Mouse (Mus musculus) regulatory T cell (primary cell): ENCODE data around the gene Scgb1c1.

ENCODE experiments used
- in situ Hi-C: fragments of 300-600 bp; cut with MboI, MseI; formaldehyde crosslinking; loops from one replicate; pipeline ENCODE4 v1.15.1; 2025; ENCODE audit warnings: high pct_unique_total_duplicates

Gene Scgb1c1

DNA sequence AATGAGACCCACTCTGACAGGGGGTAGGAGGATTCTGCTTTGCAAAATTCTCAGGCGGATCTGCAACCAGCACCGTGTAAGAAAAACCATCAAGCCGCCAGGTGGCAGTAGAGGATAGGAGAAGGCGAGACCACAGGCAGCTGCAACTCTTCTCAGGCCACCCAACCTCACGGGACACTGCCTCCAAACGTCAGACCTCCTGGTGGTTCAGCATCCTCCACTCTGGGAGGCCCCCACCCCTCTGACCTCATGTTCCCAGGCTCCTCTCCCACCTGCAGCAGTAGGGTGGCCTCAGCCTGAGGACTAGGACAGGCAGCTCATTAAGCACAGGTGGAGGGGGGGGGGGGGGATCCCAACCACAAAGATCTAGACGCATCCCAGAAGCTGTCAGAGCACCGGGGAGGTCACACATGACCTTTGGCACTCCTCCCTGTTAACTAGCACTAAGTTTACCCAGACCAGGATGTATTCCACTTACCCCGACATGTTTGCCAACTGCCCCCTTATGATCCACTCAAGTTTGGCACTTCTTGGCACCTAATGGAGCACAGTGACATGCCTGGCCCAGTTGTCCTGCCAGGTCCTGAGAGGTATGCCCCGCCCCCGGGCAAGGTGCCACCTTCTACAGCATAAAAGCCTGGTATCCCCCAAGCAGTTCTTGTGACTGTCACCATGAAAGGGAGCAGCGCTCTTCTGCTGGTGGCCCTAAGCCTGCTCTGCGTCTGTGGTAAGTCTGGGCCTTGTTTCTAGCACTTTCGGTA is at the start of gene Scgb1c1:
TSS of gene Scgb1c1 (plus strand) at position 643 of the 761 bp plus-strand sequence.
- in situ Hi-C loops, result loop anchor here (5.0 kb wide), 2 partner anchors 57 to 202 kb away; partner anchors contain the start of gene Cox8b

DNA sequence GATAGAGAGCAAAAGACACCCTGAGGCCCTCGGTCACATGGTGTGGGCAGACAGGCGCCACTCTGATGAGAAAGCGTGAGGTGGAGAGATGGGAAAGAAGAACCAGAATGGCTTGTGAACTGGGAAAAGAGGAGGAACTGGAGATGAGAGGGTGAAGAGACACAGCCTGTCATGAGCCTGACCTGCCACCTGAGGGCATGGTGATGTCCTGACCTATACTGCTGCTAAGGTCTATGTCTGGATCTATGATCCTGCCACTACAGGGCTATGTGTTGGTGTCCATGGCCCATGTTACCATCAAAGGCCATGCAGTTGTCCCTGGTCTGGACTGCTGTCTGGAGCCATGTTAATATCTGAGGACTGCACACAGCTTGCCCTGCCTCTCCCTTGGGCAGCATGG is 47.7 kb upstream of the Scgb1c1 start:
- in situ Hi-C loops, result loop anchor here (10.0 kb wide), 1 partner anchor 613 kb away; no protein-coding TSS in a partner anchor

DNA sequence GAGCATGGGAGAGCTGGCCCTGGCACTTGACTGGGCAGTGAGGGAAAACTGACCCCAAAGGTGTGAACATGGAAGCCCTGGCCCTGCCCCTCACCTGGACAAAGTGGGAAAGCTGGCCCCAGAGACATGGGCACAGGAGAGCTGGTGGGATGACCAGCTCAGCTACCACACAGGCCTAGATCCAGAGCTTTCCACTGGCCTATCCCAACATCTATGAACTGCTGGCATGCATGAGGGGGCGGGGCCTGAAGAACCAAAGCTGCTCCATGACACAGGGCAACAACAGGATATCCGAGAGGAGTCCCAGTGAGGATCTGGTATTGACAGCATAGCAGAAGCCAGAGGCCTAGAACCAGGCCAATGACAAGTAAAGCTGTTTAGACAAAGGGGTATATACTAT is 47.1 kb upstream of the Scgb1c1 start:
- in situ Hi-C loops, result loop anchor here (10.0 kb wide), 1 partner anchor 613 kb away; no protein-coding TSS in a partner anchor

DNA sequence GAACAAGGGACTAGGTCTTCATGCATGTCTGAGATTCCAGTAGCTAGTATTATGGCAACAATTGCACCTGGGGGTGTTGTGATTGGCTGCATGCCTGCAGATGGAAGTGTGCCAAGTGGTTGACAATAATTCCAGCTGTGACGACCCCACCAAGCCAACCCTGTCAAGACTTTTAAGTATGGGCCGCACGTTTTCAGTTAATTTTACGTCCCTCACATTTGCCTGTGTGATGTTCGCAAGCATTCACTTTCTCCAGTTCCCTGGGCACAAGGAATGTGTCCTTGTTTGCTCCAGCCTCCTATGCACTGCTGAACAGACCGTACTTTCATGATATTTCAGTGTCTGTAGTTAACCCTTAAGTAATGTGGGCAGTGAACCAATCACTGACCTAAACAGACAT is 42.7 kb upstream of the Scgb1c1 start:
- in situ Hi-C loops, result no loop called here

DNA sequence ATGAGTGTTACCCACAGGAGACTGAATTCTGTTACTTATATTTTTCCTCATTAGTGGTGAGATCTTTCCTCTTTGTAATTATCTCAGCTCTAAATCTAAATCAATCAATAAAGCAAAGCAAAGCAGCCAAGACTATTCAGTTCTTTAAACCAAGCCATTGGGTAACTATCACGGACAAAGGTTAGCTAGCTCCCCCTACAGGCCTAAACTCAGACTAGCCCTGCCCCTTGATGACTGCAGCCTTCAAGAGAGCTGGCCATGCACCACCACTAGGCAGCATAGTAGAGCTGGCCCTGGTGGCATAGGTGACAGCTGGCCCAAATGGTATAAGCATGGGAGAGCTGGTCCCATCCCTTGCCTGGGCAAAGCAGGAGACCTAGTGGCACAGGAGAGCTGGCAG is 39.6 kb upstream of the Scgb1c1 start:
- in situ Hi-C loops, result no loop called here

DNA sequence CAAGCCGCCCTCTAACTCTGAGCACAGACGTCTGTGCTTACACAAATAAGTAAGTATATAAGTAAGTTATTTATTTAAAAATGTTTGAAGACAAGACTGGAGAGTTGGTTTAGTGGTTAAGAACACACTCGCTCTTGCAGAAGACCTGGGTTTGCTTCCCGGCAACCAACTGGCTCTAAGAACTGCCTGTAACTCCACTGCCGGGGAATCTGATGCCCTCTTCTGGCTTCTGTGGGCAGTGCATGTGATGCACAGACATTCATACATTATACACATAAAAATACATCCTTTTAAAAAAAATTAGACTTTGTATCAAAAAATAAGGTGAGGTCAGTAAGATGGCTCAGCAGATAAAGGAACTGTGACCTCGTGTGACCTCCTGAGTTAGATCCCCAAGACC is 34.9 kb upstream of the Scgb1c1 start:
- in situ Hi-C loops, result no loop called here

DNA sequence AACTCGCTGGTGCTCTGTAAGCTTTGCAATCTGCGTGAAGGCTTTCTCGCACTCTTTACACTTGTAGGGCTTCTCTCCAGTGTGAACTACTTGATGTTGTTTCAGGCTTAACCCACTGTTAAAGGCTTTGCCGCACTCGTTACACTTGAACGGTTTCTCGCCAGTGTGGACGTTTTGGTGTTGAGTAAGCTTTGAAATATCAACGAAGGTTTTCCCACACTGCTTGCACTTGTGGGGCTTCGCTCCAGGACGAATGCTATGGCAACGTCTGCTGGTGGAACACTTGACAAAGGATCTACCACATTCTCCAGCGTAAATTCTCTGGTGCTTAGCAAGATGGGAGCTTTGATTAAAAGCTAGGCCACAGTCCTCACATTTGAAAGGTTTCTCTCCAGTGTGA is 33.6 kb upstream of the Scgb1c1 start:
- in situ Hi-C loops, result no loop called here

DNA sequence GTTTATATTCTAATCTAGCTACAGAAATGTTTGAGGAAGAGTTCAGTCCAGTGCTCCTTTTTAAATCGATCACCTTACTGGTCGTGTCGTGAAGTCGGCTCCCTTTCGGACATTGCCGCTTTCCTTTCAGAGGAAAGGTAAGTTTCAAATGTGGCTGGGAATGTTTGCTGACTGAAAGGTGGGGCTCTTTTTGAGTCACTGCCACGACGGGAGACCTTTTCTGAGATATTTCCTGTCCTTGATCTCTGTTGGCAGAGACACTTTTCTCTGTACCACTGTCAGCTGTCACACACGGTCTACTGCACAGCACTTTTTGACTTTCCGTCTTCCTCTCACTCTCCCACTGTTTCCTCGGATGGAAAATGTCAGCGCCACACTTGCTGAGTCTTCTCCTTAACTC is 32.5 kb upstream of the Scgb1c1 start:
- in situ Hi-C loops, result no loop called here

DNA sequence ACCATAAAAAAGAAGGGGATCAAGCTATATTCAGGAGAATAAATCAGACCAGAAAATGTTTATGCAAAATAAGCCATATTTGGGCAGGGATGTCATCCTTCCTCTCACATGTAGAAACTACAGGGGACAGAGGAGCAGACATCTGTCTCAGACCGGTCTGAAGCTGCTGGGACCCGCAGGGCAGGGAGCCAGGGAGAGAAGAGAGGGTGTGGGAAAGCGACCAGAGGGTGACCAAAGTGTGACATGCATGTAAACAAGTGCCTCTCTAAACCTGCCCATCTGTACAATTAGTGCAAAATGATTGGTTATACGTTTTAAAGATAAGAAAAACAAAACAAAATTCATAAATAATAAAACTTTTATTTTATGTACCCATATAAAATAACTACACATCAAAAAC is 25.2 kb upstream of the Scgb1c1 start:
- in situ Hi-C loops, result no loop called here

DNA sequence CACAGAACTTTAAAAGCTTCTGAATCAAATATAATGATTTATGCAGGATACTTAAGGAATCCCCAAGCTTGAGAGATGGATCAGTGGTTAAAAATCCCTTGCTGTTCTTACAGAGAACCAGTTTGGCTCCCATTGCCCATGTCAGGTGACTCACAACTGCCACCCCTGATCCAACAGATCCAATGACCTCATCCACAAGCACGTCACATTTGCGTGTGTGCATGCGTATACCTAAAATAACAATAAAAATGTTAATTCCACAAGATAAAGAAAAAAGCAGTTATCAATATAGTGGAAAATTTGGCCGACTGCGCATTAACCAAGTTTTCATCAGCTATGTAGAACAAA is 24.1 kb upstream of the Scgb1c1 start:
- in situ Hi-C loops, result no loop called here

DNA sequence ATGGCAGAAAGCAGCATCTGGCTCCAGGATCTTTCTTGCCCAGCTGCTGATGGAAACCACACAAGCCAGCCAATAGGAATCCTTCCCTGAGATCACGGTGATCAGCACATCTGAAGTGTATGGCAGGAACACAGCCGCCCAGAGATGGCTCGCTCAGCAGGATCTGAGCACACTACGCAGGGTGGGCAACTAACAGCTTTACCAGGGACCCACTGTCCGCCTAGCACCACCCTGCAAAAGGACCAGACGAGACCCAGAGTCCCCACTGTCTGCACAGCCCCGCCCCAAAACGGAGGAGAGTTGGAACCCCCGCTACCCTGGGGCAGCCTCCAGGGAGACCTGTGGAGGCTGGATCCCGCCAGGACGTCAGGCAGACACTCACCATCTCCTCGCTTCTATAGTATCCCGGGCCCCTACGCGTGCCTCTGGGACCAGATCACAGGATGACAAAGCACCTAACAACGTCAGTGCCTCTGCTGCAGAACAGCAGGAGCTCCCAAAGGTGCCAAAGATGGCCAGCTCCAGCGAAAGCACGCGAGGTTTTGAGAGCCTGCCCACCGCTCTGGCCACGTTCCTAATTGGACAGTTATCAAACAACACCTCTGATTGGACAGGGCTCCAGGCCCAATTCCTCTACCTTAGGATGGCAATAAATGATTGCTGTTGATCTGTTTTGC is 23.6 kb upstream of the Scgb1c1 start, which contains the start of gene Zfp941:
TSS of gene Zfp941 (minus strand) at position 526 of the 677 bp plus-strand sequence.
- in situ Hi-C loops, result no loop called here

DNA sequence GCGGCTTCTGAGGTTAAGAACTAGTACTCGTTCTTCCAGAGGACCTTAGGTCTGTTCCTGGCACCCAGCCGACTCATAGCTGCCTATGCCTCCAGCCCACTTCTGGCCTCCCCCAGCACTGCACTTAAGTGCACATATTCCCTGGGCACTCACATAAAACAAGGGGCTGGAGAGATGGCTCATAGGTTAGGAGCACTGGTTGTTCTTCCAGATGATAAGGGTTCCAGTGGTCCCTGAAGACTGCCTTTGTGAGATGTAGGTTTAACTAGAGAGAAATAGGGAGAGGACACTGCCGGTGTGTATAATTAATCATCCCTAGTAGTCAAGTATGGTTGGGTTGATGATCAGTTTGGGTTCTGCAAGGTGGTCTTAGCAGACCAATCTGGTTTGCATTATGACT is 22.6 kb upstream of the Scgb1c1 start:
- in situ Hi-C loops, result no loop called here

DNA sequence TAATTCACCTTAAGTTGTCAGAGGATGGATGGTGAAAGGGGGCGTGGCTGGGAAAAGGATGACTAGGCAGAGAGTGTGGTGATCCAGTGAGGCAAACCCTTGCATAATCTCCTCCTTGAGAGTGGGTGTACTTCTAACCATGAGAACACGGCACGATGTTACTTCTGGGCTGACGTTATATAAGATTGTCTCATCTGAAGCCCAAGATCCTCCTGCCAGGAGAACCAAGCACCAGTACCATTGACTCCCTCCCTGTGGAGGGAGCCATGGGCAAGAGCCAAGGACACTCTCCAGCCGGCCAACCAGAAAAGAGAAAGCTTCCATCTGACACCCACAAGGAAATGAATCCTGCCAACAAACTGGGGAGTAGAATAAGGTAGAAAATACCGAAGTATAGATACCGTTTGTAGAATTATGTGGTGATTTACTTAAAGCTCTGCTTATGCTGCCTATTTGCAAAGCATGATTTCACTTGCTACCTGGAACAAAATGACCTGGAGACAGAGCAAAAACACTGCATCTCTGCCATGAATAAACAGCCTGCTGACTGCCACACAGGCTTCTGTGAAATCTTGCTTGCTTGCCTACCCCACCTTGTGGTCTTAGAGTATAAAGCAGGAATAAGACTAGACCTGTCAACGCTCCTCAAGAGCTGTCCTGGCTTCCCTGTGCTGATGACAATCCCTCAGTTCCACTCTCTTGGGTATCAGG is 17.0 kb upstream of the Scgb1c1 start:
- in situ Hi-C loops, result no loop called here

DNA sequence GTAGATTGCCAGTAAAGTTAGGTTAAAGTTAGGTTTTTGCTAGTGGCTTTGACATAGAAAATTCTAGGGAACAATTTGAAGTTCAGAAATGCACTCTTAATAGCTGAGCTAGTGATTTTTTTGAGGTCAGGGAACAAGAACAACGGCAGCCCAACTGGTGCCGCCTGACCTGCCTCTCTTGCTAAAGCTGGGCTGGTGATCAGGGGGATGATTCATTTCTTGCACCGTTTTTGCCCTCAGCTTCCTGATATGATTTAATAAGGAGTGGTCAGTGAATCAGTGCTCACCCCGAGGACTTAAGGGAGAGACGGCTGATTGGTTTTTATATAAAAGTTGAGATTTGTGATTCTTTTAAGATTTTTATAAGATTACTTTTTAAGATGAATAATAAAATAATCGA is 13.9 kb upstream of the Scgb1c1 start:
- in situ Hi-C loops, result no loop called here

DNA sequence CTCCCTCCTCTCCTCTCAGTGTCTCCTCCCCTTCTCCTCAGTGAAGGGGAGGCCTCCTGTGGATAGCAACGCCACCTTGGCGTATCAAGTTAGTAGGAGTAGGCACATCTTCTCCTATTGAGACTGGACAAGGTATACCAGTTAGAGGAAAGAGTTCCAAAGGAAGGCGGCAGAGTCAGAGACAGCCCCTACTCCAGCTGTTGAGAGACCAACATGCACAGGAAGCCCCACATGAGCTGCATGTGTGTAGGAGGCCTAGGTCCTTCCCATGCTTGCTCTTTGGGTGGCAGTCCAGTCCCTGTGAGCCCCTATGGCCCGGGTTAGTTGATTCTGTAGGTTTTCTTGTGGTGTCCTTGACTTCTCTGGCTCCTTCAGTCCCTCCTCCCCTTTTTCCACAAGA is 12.0 kb upstream of the Scgb1c1 start:
- in situ Hi-C loops, result no loop called here

DNA sequence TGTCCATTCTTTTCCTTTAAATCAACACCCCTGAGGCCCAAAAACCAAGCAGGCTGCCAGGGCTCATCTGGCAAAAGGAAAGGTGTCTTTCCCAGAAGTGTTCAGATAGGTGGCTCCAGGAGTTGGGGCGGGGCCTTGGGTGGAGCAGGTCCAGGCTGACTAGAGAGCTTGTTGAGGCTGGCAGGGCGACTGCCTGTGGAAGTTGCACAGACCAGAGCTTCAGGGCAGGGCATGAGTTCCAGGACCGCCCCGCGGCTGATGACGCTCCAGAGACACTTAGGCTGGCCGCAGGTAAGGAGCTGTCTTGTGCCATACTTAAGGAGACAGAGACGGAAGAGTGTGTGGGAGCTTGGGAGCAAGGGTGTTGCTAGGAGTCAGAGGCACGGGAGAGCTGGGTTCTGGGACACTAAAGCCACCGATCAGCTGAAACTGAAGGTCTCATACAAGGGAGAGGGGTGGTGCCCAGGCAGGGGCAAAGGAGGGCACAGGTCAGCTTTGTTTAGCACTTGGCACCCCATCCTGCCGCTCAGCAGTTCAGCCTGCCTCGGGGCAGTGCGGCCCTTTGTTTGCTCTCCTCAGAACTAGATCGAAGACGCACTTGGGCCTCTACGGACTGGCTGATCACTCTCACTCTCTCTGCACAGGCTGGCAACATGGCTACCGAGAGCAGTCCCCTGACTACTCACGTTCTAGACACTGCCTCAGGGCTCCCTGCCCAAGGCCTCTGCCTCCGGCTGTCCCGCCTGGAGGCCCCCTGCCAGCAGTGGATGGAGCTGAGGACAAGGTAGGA is 10.2 kb upstream of the Scgb1c1 start, which contains the start of gene Urah:
TSS of gene Urah (plus strand) at position 51 of the 790 bp plus-strand sequence.
- in situ Hi-C loops, result no loop called here

DNA sequence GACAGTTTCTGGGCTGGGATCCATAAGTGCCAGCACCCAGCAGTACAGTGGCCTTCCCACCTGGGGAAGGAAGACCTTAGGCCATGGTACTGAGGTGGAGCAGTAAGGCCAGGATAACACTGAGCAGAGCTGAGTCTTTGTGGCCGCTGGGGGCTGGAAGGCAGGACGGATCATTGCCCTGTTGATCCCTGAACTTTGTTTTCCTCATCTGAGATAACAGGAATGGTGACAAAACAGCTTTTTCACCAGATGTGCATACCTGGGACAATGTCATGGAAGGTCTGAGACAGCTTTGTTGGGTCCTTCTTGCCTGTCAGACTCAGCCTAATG is 9.6 kb upstream of the Scgb1c1 start:
- in situ Hi-C loops, result no loop called here

DNA sequence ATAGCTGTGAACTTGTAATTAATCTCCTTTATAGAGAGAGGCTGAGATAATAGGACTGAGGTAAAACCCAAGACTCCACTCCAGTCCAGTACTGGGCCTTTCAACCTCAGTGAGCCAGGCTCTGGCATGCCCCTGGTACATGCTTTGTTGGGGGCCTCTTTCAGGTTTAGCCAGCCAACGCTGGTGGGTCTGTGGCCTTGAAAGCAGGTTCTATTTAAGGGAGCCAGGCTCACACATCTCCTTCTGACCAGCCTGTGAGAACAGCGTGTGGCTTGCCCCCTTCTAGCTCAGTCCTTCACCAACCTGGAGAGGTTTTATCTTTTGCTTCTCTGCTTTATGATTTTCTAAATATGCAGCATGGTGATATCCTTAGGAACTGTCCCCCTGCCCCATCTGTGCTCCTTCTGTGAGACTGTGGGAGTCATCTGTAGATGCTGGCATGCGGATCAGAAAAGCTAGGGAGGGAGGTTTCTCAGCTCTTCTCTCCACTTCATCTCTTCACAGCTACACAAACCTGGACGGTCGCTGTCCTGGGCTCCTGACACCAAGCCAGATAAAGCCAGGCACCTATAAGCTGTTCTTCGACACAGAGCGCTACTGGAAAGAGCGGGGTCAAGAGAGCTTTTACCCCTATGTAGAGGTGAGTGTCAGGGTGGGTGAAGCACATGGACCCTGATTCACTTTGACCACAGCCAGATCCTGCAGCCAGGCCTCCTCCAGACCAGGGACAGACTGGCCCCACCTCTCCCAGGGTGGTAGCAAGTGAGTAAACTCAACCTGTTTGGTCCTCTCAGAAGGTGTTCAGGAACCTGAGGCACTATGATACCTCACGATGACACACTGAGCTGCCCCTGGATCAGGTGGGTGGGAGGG is 8.9 kb upstream of the Scgb1c1 start:
- in situ Hi-C loops, result no loop called here

DNA sequence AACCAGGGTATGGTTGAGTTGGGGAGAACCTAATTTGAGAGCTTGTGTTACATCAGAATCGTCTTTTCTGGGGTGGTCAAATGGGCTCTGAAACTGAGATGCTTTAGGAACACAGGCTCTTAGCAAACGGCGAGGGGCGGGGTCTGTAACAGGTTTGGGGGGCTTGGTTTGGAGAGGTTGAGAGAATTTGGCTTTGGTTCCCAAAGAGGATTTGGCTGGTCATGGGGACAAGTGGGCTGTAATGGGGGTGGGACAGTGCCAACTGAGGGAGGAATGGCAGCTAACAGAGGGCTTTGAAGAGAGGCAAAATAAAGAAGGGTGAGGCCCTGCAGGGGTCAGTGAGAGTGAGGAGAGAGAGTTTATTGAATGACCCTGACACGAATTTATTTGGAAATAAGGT is 5.8 kb upstream of the Scgb1c1 start:
- in situ Hi-C loops, result no loop called here
